Mouse (Mus musculus): Measurements from ENCODE around the gene Bmper. TPM values are rescaled to one million over a fixed set of nuclear protein-coding genes. Genes with fewer than 3 reads are reported as not detected.

Gene Bmper
- polyA plus RNA-seq, 2 experiments: 0.16 to 0.18 TPM

DNA sequence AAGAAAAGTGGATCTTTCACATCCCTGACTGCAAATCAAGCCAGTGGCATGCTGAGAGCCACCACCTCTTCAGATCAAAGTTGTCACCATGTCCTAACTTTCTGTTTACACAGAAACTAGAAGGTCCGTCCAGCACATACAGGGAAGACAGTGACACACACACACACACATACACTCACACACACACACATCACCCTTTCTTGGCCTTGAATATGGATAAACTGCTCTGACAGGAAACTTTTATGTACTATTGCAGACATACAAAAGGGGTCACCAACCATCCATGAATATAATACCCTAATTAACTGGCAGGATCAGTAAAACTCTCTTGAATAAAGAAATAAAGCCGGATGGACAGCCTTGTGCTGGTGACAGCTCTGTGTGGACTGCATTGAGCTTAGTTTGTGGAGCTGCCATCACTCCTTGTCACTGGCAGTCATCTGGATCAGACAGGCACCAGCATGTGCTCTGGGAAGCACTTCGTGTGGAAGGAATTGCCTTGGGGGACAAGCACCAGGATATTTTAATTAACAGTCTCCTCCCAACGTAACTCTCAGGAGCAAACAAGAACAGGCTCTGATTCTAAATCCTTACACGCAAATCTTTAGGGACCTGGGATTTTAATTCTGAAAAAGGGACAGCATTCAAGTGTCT, 264.0 kb downstream of the Bmper start:
- no peak overlapping the region for H3K27ac ChIP-seq
- ATAC-seq (ENCODE audit: insufficient read depth) (no peak), DNase-seq (ENCODE audit: low read depth in 3 of 3, low spot score in 3 of 3) (no peak)
- H3K36me3 ChIP-seq (replicated peaks; ENCODE audit: control insufficient read depth, insufficient read depth, low read depth): no peaks in the 10 kb centered on the region
- TF ChIP-seq EP300 (IDR thresholded peaks at IDR 0.05; ENCODE audit: low read depth) (no peak), CTCF (IDR thresholded peaks at IDR 0.05; ENCODE audit: low read depth) (no peak)
- no peaks in the 10 kb centered on the region for H3K9me3 ChIP-seq (ENCODE audit: control insufficient read depth, low read length)
- H3K9ac ChIP-seq (replicated peaks): no peak overlapping the region
- no peaks in the 10 kb centered on the region for H3K27me3 ChIP-seq (ENCODE audit: control insufficient read depth, insufficient read depth, low read length)
- no peak overlapping the region for H3K4me3 ChIP-seq (ENCODE audit: insufficient read depth in 1 of 2, low read depth in 2 of 2, low read length in 2 of 2)
- H3K4me1 ChIP-seq (replicated peaks; ENCODE audit: control insufficient read depth in 2 of 2, insufficient read depth in 2 of 2, low read length in 1 of 2): no peaks in the 10 kb centered on the region
- 51% methylated on average over 5 of the region's 5 CpGs for WGBS (ENCODE audit: insufficient replicate concordance)
- no peak overlapping the region for H3K4me2 ChIP-seq (ENCODE audit: low read depth)

DNA sequence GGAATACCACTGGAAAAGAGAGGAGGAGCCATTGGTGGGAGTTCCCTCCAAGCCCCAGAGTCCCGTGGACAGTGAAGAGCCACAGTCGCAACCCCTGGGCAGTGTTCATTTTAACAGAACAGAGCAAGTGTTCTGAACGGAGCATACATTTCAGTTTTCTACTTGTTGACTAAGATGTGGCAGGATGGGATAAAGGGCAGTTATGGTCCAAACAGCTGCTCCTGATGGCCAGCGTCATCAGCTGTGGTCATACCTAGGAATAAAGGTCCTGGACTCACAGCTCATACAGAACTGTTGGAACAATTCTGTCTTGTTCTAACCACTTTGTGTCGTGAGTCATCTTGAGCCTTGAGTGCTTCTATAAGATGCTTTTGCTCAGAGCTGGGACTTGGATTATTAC, 265.4 kb downstream of the Bmper start:
- 65% methylated on average over 5 of the region's 5 CpGs for WGBS (ENCODE audit: insufficient replicate concordance)
- Histone ChIP-seq H3K27ac (no peak overlapping the region), H3K9ac (replicated peaks) (no peak overlapping the region), H3K4me2 (ENCODE audit: low read depth) (no peak overlapping the region), H3K9me3 (ENCODE audit: control insufficient read depth, low read length) (no peaks in the 10 kb centered on the region), H3K36me3 (replicated peaks; ENCODE audit: control insufficient read depth, insufficient read depth, low read depth) (no peaks in the 10 kb centered on the region), H3K27me3 (ENCODE audit: control insufficient read depth, insufficient read depth, low read length) (no peaks in the 10 kb centered on the region), H3K4me3 (ENCODE audit: insufficient read depth in 1 of 2, low read depth in 2 of 2, low read length in 2 of 2) (no peak overlapping the region), H3K4me1 (replicated peaks; ENCODE audit: control insufficient read depth in 2 of 2, insufficient read depth in 2 of 2, low read length in 1 of 2) (no peaks in the 10 kb centered on the region)
- TF ChIP-seq EP300 (IDR thresholded peaks at IDR 0.05; ENCODE audit: low read depth) (no peak), CTCF (IDR thresholded peaks at IDR 0.05; ENCODE audit: low read depth) (no peak)
- no peak for ATAC-seq (ENCODE audit: insufficient read depth)
- no peak for DNase-seq (ENCODE audit: low read depth in 3 of 3, low spot score in 3 of 3)

- 72% methylated on average over 4 of the region's 4 CpGs for WGBS (ENCODE audit: insufficient replicate concordance)
- no peak for ATAC-seq (ENCODE audit: insufficient read depth)
- no peak for DNase-seq (ENCODE audit: low read depth in 3 of 3, low spot score in 3 of 3)
These were observed 272.5 kb downstream of the Bmper start for GRCm38 (mm10) chr9:23495400-23495799.

DNA sequence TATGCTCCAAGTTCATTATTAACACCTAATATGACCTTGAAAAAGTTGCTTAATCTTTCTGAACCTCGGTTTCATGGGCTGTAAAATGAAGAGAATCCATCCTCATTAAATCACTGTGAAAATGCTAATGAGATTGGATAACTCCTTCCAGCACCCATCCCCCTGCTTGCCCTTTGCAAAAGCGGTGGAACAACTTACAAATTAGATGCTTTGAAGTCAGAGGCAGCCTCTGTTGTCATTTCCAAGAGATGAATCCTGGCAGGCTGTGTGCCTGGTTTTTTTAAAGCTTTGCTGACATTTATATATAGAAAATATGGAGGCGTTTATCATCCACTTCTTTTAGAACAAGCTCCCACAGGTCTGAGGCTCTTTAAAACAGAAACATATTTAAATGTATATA, 274.8 kb downstream of the Bmper start:
- H3K9me3 ChIP-seq (ENCODE audit: control insufficient read depth, low read length): no peaks in the 10 kb centered on the region
- 24% methylated on average over 3 of the region's 3 CpGs for WGBS (ENCODE audit: insufficient replicate concordance)
- H3K4me2 ChIP-seq (ENCODE audit: low read depth): no peak overlapping the region
- TF ChIP-seq EP300 (IDR thresholded peaks at IDR 0.05; ENCODE audit: low read depth) (no peak), CTCF (IDR thresholded peaks at IDR 0.05; ENCODE audit: low read depth) (no peak)
- DNase-seq (ENCODE audit: low read depth in 3 of 3, low spot score in 3 of 3) (no peak), ATAC-seq (ENCODE audit: insufficient read depth) (no peak)
- no peak overlapping the region for H3K9ac ChIP-seq (replicated peaks)
- no peak overlapping the region for H3K4me3 ChIP-seq (ENCODE audit: insufficient read depth in 1 of 2, low read depth in 2 of 2, low read length in 2 of 2)
- H3K27ac ChIP-seq: no peak overlapping the region
- H3K36me3 ChIP-seq (replicated peaks; ENCODE audit: control insufficient read depth, insufficient read depth, low read depth): no peaks in the 10 kb centered on the region
- H3K27me3 ChIP-seq (ENCODE audit: control insufficient read depth, insufficient read depth, low read length): no peaks in the 10 kb centered on the region
- no peaks in the 10 kb centered on the region for H3K4me1 ChIP-seq (replicated peaks; ENCODE audit: control insufficient read depth in 2 of 2, insufficient read depth in 2 of 2, low read length in 1 of 2)

More at GRCm38 (mm10) chr9:23495400-23495799, 272.5 kb downstream of the Bmper start:
- TF ChIP-seq CTCF (IDR thresholded peaks at IDR 0.05; ENCODE audit: low read depth) (no peak), EP300 (IDR thresholded peaks at IDR 0.05; ENCODE audit: low read depth) (no peak)
- Histone ChIP-seq H3K27me3 (ENCODE audit: control insufficient read depth, insufficient read depth, low read length) (no peaks in the 10 kb centered on the region), H3K27ac (no peak overlapping the region), H3K4me1 (replicated peaks; ENCODE audit: control insufficient read depth in 2 of 2, insufficient read depth in 2 of 2, low read length in 1 of 2) (no peaks in the 10 kb centered on the region), H3K9ac (replicated peaks) (no peak overlapping the region), H3K36me3 (replicated peaks; ENCODE audit: control insufficient read depth, insufficient read depth, low read depth) (no peaks in the 10 kb centered on the region), H3K9me3 (ENCODE audit: control insufficient read depth, low read length) (no peaks in the 10 kb centered on the region), H3K4me3 (ENCODE audit: insufficient read depth in 1 of 2, low read depth in 2 of 2, low read length in 2 of 2) (no peak overlapping the region), H3K4me2 (ENCODE audit: low read depth) (no peak overlapping the region)

GRCm38 (mm10) chr9:23533870-23534269, 311.0 kb downstream of the Bmper start:
- WGBS (ENCODE audit: insufficient replicate concordance): 4% methylated on average over 1 of the region's 1 CpGs
- Histone ChIP-seq H3K4me2 (ENCODE audit: low read depth) (no peak overlapping the region), H3K9me3 (ENCODE audit: control insufficient read depth, low read length) (no peaks in the 10 kb centered on the region), H3K27me3 (ENCODE audit: control insufficient read depth, insufficient read depth, low read length) (no peaks in the 10 kb centered on the region), H3K4me1 (replicated peaks; ENCODE audit: control insufficient read depth in 2 of 2, insufficient read depth in 2 of 2, low read length in 1 of 2) (no peaks in the 10 kb centered on the region), H3K9ac (replicated peaks) (no peak overlapping the region), H3K36me3 (replicated peaks; ENCODE audit: control insufficient read depth, insufficient read depth, low read depth) (no peaks in the 10 kb centered on the region), H3K27ac (no peak overlapping the region), H3K4me3 (ENCODE audit: insufficient read depth in 1 of 2, low read depth in 2 of 2, low read length in 2 of 2) (no peak overlapping the region)
- ATAC-seq (ENCODE audit: insufficient read depth) (no peak), DNase-seq (ENCODE audit: low read depth in 3 of 3, low spot score in 3 of 3) (no peak)
- peak; percentile 46 for TF ChIP-seq CTCF (IDR thresholded peaks at IDR 0.05; ENCODE audit: low read depth)
- no peak for TF ChIP-seq EP300 (IDR thresholded peaks at IDR 0.05; ENCODE audit: low read depth)
